10 mouse cellular contexts compared by ENCODE assay signal in the genomic region with DNA sequence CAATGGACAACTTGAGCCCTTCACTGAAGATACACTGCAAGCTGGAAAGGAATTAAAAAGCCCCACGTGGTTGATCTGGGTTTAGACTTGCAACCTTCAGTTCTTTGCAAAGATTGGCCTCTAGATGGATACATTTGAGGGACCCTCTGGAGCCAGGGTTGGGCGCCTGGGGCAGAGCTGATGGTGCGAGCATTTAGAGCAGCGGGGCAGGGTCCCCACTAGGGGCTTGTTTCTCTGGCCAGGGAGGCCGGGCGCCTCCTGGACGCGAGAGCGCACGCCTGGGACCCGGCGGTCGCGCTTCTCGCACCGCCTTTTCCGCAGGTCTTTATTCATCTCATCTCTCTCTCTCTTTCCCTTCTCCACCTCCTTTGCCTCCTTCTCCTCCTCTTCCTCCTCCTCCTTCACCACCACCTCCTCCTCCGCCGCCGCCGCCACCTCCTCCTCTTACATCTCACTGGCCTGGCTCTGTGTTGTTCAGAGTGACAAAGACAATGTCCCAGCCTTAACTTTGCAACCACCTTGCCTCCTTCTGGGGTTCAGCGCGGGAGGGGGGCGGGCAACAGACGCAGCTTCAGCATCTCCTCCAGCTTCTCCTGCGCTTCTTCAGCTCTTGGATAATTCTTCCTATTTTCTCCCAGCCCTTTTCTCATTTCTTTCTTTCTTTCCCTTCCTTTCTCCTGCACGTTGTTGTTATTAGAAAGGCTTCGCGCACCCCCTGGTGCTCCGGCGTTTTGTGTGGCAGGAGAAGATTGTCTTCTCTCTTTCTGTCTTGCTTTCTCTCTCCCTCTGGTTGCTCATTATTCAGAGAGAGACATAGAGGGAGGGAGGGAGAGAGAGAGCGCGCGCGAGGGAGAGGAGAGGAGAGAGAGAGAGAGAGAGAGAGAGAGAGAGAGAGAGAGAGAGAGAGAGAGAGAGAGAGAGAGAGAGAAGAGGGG. TPM values are rescaled to one million over a fixed set of nuclear protein-coding genes. Genes with fewer than 3 reads are reported as not detected.
DNase-seq lines count a peak whose midpoint lies in the region; ATAC-seq and TF ChIP-seq lines count a peak whose summit lies in the region.
"Had no signal": no experiment of that assay in that cellular context is flagged by ENCODE, and none has a peak within 500 bp of the region (broad histone marks: within the 10 kb centered on the region; RNA-seq: fewer than 3 reads in every experiment).

No protein-coding gene starts in this region.

- H3K4me3 ChIP-seq in heart, embryonic 12.5 days, result peak overlapping the region; percentile 86
- H3K4me3 ChIP-seq in kidney, postnatal 0 days (replicated peaks; ENCODE audit: low read depth, low read length), result peak overlapping the region; percentile 78
- peak overlapping the region; percentile 71 for H3K4me3 ChIP-seq in stomach, postnatal 0 days (ENCODE audit: low read depth, low read length)

- H3K9ac ChIP-seq in heart, embryonic 12.5 days, result peak overlapping the region; percentile 91
- H3K9ac ChIP-seq in kidney, postnatal 0 days (ENCODE audit: low read depth, low read length), result peak overlapping the region; percentile 80
- peak overlapping the region; percentile 76 for H3K9ac ChIP-seq in stomach, postnatal 0 days (ENCODE audit: low read length)

- DNase-seq in urinary bladder, postnatal 14 days (ENCODE audit: low spot score), result peak; percentile 35
- no peak for DNase-seq in urinary bladder, postnatal 4 days (ENCODE audit: low spot score in 2 of 2)
- peak; percentile 53 for DNase-seq in cerebellum, postnatal 25 days
- peak; percentile 85 for DNase-seq in kidney, postnatal 0 days (ENCODE audit: low spot score)
- DNase-seq in stomach, postnatal 0 days (ENCODE audit: low spot score), result peak; percentile 43
- DNase-seq in spleen, postnatal 14 days (ENCODE audit: low spot score in 2 of 2), result no peak

- H3K4me1 ChIP-seq in heart, embryonic 12.5 days (replicated peaks), result peaks cover 10% of the 10 kb centered on the region
- H3K4me1 ChIP-seq in kidney, postnatal 0 days (replicated peaks; ENCODE audit: insufficient read depth, low read length), result no peaks in the 10 kb centered on the region; the same call in 1 of the 2 replicates
- peaks cover 3% of the 10 kb centered on the region; the same call in 1 of the 2 replicates for H3K4me1 ChIP-seq in stomach, postnatal 0 days (replicated peaks; ENCODE audit: control insufficient read depth, insufficient read depth)

- TF ChIP-seq CTCF in kidney, postnatal 0 days (IDR thresholded peaks at IDR 0.05; ENCODE audit: low read depth), result peak; percentile 50; the same call in 1 of the 2 replicates
- TF ChIP-seq CTCF in stomach, postnatal 0 days (IDR thresholded peaks at IDR 0.05; ENCODE audit: low read depth), result peak; percentile 59

- no peaks in the 10 kb centered on the region for H3K36me3 ChIP-seq in heart, embryonic 12.5 days
- no peaks in the 10 kb centered on the region for H3K36me3 ChIP-seq in kidney, postnatal 0 days (ENCODE audit: insufficient read depth, low read length)
- H3K36me3 ChIP-seq in stomach, postnatal 0 days (ENCODE audit: control insufficient read depth, insufficient read depth, low read length), result no peaks in the 10 kb centered on the region

- no peak for TF ChIP-seq EP300 in stomach, postnatal 0 days (optimal IDR thresholded peaks at IDR 0.05)

- H3K4me2 ChIP-seq in heart, embryonic 12.5 days, result peak overlapping the region; percentile 83
- peak overlapping the region; percentile 96 for H3K4me2 ChIP-seq in kidney, postnatal 0 days (ENCODE audit: low read length)
- peak overlapping the region; percentile 89 for H3K4me2 ChIP-seq in stomach, postnatal 0 days (replicated peaks; ENCODE audit: low read depth)

- ATAC-seq in heart, embryonic 12.5 days (ENCODE audit: insufficient number of reproducible peaks, low FRiP score), result peak; percentile 56
- ATAC-seq in kidney, postnatal 0 days (replicated peaks; ENCODE audit: low FRiP score, low read depth), result peak; percentile 55
- peak; percentile 24 for ATAC-seq in megakaryocyte progenitor cell, adult 5-6 weeks (replicated peaks; ENCODE audit: poor library complexity)
- 0 out of 2 replicates have a peak, but pooled peaks have one; percentile 41 for ATAC-seq in stomach, postnatal 0 days (ENCODE audit: low FRiP score, low TSS enrichment)

- no peaks in the 10 kb centered on the region for H3K9me3 ChIP-seq in heart, embryonic 12.5 days (replicated peaks)
- H3K9me3 ChIP-seq in kidney, postnatal 0 days (replicated peaks; ENCODE audit: low read length), result no peaks in the 10 kb centered on the region
- no peaks in the 10 kb centered on the region for H3K9me3 ChIP-seq in stomach, postnatal 0 days (ENCODE audit: control insufficient read depth, low read length)

- H3K27me3 ChIP-seq in heart, embryonic 12.5 days (replicated peaks), result no peaks in the 10 kb centered on the region
- no peaks in the 10 kb centered on the region for H3K27me3 ChIP-seq in kidney, postnatal 0 days (ENCODE audit: insufficient read depth, low read length)
- no peaks in the 10 kb centered on the region for H3K27me3 ChIP-seq in stomach, postnatal 0 days (ENCODE audit: control insufficient read depth, insufficient read depth, low read length)

- under 1% methylated on average over 30 of the region's 35 CpGs for WGBS in heart, embryonic 12.5 days
- WGBS in kidney, postnatal 0 days, result under 1% methylated on average over 32 of the region's 35 CpGs
- WGBS in stomach, postnatal 0 days, result under 1% methylated on average over 31 of the region's 35 CpGs

- H3K27ac ChIP-seq in heart, embryonic 12.5 days (ENCODE audit: poor library complexity, severe bottlenecking), result peak overlapping the region; percentile 96
- H3K27ac ChIP-seq in kidney, postnatal 0 days, result peak overlapping the region; percentile 94
- peak overlapping the region; percentile 88 for H3K27ac ChIP-seq in stomach, postnatal 0 days (replicated peaks)

RNA-seq across cellular contexts. Expression of gene Zfp462, which starts 2.5 kb away (rescaled TPM):
- 3.1 and 3.6 TPM in 2 replicates for polyA plus RNA-seq in heart, embryonic 12.5 days (2016; fragmentation: Nextera tagmentation; extraction: Ambion mirVana)
- 2.6 and 2.9 TPM in 2 replicates for polyA plus RNA-seq in kidney, postnatal 0 days (2015; fragmentation: Nextera tagmentation; extraction: Ambion mirVana)
- 0.25 and 0.93 TPM in 2 replicates for total RNA-seq in megakaryocyte progenitor cell, adult 5-6 weeks (2015)
- total RNA-seq in megakaryocyte progenitor cell, adult 5-6 weeks (2017), result 0.10 and 0.12 TPM in 2 replicates
- 0.93 and 1.1 TPM in 2 replicates for polyA plus RNA-seq in stomach, postnatal 0 days (2015; fragmentation: Nextera tagmentation; extraction: Ambion mirVana)
- total RNA-seq: neutrophil, adult 5-6 weeks had no signal
- polyA plus RNA-seq: erythroblast, embryonic 14.5 days had no signal

Comparison
In these comparisons a context has a peak if more than half of its experiments do, and no peak if none do; other contexts are left out.
1. DNase-seq: peak in urinary bladder, postnatal 14 days (single experiment), cerebellum, postnatal 25 days (2 of 2), kidney, postnatal 0 days (single experiment) and stomach, postnatal 0 days (single experiment); none in urinary bladder, postnatal 4 days (0 of 2) and spleen, postnatal 14 days (0 of 2).
2. Peak in every context shown above with its lines, with median percentiles within 50 percentile points of each other: ATAC-seq, H3K27ac ChIP-seq, H3K4me2 ChIP-seq, H3K4me3 ChIP-seq and H3K9ac ChIP-seq.